Mouse (Mus musculus) testis, adult 2 months (tissue): ENCODE measurements at regions not wholly inside any gene's neighbourhood (a gene's known extent, or its start where the extent isn't known, plus 50 kb on each side); places are given as distances from the start of the nearest gene placed in this dataset.

Experiments
- CTCF ChIP-seq: fragments of 200-500 bp; IDR thresholded peaks from 2 replicates; pipeline ENCODE4 v1.5.1; 2012; ENCODE audit warnings: low read depth, mild to moderate bottlenecking, inconsistent platforms, low read length, moderate library complexity; ENCODE audit not compliant: control insufficient read depth, insufficient read depth, insufficient replicate concordance
- POLR2A ChIP-seq: fragments of 200-500 bp; IDR thresholded peaks from 2 replicates; pipeline ENCODE4 v1.6.1; 2012; ENCODE audit warnings: low read depth, mild to moderate bottlenecking, inconsistent platforms, low read length, moderate library complexity; ENCODE audit not compliant: control insufficient read depth

DNA sequence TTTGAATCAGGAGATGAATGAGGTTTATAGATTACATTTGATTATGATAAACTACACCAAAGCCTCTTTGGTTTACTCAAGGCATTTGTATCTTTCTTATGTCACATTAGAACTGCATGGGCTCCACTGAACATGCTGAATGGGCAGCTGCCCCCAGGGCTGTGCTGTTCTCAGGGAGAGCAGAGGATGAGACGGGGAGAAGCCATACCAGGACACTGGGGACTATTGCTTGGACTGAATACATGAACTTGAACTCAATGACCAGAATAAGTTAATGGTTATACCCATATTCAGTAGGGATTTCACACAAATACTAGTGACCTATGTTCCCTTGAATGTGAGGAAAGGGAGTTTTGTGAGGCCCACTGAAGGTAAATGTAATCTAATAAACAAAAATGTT lies 632.7 kb upstream of the Nox3 start:
- no peak for TF ChIP-seq POLR2A
- no peak for TF ChIP-seq CTCF
